Mouse (Mus musculus) ovary, postnatal 36 days (tissue): ENCODE measurements around the gene Ltbp3.
A peak's percentile ranks its signal among the peaks of the same experiment; 100 is the strongest.

ENCODE experiments used
- DNase-seq: peaks from one replicate; pipeline ENCODE4 v3.0.0; 2022; ENCODE audit warnings: low spot score, mixed read lengths

Ltbp3 gene

GRCm38 (mm10) chr19:5723934-5724548 is 16.7 kb upstream of the Ltbp3 start:
- DNase-seq = no peak

- peak; percentile 54 for DNase-seq
Observed at GRCm38 (mm10) chr19:5724549-5724941, 16.2 kb upstream of the Ltbp3 start.

- no peak for DNase-seq
Observed at GRCm38 (mm10) chr19:5725029-5725707, 15.5 kb upstream of the Ltbp3 start.

- peak; percentile 70 for DNase-seq
Observed at GRCm38 (mm10) chr19:5725767-5726515, 14.8 kb upstream of the Ltbp3 start, which contains the start of gene Ehbp1l1. TSS of gene Ehbp1l1 (minus strand) at chr19:5726317.

- DNase-seq = no peak
Observed at GRCm38 (mm10) chr19:5726961-5727578, 13.6 kb upstream of the Ltbp3 start.

- DNase-seq = peak; percentile 84
Observed at GRCm38 (mm10) chr19:5727701-5728100, 13.0 kb upstream of the Ltbp3 start.

- peak; percentile 58 for DNase-seq
Observed at GRCm38 (mm10) chr19:5728631-5729443, 11.9 kb upstream of the Ltbp3 start.

- peak; percentile 90 for DNase-seq
Observed at GRCm38 (mm10) chr19:5729444-5729815, 11.3 kb upstream of the Ltbp3 start, which contains the start of gene Fam89b. TSS of gene Fam89b (minus strand) at chr19:5729653.

- no peak for DNase-seq
Observed at GRCm38 (mm10) chr19:5730314-5731186, 10.2 kb upstream of the Ltbp3 start.

GRCm38 (mm10) chr19:5731264-5731978 is 9.3 kb upstream of the Ltbp3 start:
- DNase-seq = peak; percentile 91

GRCm38 (mm10) chr19:5734325-5734724 is 6.4 kb upstream of the Ltbp3 start:
- DNase-seq = no peak

- DNase-seq = no peak
Observed at GRCm38 (mm10) chr19:5739446-5739845, 1.3 kb upstream of the Ltbp3 start.

- DNase-seq = peak; percentile 90
Observed at GRCm38 (mm10) chr19:5741641-5742240, 1.0 kb downstream of the Ltbp3 start.

- no peak for DNase-seq
Observed at GRCm38 (mm10) chr19:5742241-5742641, 1.5 kb downstream of the Ltbp3 start.

GRCm38 (mm10) chr19:5743576-5743975 is 2.9 kb downstream of the Ltbp3 start:
- DNase-seq = no peak

GRCm38 (mm10) chr19:5745756-5746710 is 5.3 kb downstream of the Ltbp3 start:
- DNase-seq = peak; percentile 34

- no peak for DNase-seq
Observed at GRCm38 (mm10) chr19:5746907-5747363, 6.2 kb downstream of the Ltbp3 start.

GRCm38 (mm10) chr19:5749476-5749875 is 8.8 kb downstream of the Ltbp3 start:
- no peak for DNase-seq
